ENCODE assay signal across 25 mouse cellular contexts in the genomic region with DNA sequence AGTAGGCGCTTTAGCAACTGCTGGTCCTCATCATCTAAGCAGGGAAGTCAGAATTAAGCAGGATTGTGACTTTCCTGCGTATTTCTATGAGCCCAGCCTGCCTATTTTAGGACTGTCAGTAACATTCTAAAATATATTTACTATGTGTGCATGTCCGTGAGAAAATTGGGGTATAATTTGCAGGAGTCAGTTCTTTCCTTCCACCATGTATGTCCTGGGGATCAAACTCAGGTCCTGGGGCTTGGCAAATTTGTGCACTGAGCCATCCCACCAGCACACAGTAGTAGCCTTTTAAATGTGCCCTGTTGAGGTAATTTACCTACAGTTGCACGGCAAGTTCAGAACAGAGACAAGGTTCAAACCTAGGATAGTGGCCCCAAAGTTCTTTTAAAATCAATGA. TPM values are rescaled to one million over a fixed set of nuclear protein-coding genes. Genes with fewer than 3 reads are reported as not detected.
"Had no signal": no experiment of that assay in that cellular context is flagged by ENCODE, and none has a peak within 500 bp of the region (broad histone marks: within the 10 kb centered on the region; RNA-seq: fewer than 3 reads in every experiment).

No protein-coding gene starts in this region.

- H3K36me3 ChIP-seq: lung, embryonic 15.5 days; midbrain, embryonic 13.5 days; midbrain, embryonic 15.5 days had no signal

- ATAC-seq: liver, postnatal 0 days; lung, postnatal 0 days; midbrain, embryonic 15.5 days had no signal

- H3K9ac ChIP-seq: liver, postnatal 0 days; lung, embryonic 15.5 days; midbrain, embryonic 13.5 days; midbrain, embryonic 15.5 days had no signal

- H3K4me2 ChIP-seq: lung, embryonic 15.5 days; midbrain, embryonic 11.5 days; midbrain, embryonic 13.5 days; midbrain, embryonic 15.5 days had no signal

- DNase-seq: liver, postnatal 0 days; lung, adult 2 months; lung, postnatal 14 days; lung, postnatal 36 days; retina, postnatal 1 day; right cerebral cortex, adult 18-20 months; right cerebral cortex, postnatal 25 days; right cerebral cortex, postnatal 4 days; spleen, adult 18-20 months had no signal

- H3K9me3 ChIP-seq: lung, embryonic 15.5 days; midbrain, embryonic 13.5 days; midbrain, embryonic 15.5 days had no signal

- H3K4me3 ChIP-seq: lung, embryonic 15.5 days; megakaryocyte, embryonic 14.5 days; midbrain, embryonic 13.5 days; midbrain, embryonic 15.5 days had no signal

- H3K27ac ChIP-seq: lung, embryonic 15.5 days; macrophage; midbrain, embryonic 13.5 days; midbrain, embryonic 15.5 days had no signal

RNA-seq across cellular contexts. Expression of a gene that starts 28.5 kb away (rescaled TPM):
- total RNA-seq: megakaryocyte progenitor cell, adult 5-6 weeks; midbrain, postnatal 0 days; monocyte, adult 5-6 weeks had no signal
- polyA plus RNA-seq: liver, postnatal 0 days; lung, adult 2 months; lung, embryonic 15.5 days; lung, postnatal 0 days; macrophage; midbrain, embryonic 11.5 days; midbrain, embryonic 13.5 days; midbrain, embryonic 15.5 days; midbrain, postnatal 0 days; neural tube, embryonic 11.5 days; neural tube, embryonic 14.5 days; small intestine, adult 2 months; stomach, embryonic 14.5 days; stomach, embryonic 16.5 days; thymus, postnatal 0 days had no signal
